Mouse (Mus musculus): ENCODE measurements at regions not wholly inside any gene's neighbourhood (a gene's known extent, or its start where the extent isn't known, plus 50 kb on each side); places are given as distances from the start of the nearest gene placed in this dataset.

- TF ChIP-seq CTCF (IDR thresholded peaks at IDR 0.05; ENCODE audit: borderline replicate concordance, insufficient read depth, low read length) (no peak), POLR2A (IDR thresholded peaks at IDR 0.05; ENCODE audit: low read depth, low read length) (no peak)
Observed at GRCm38 (mm10) chr10:102689966-102690365, 177.9 kb downstream of the Rassf9 start.

Measured in embryonic fibroblast, embryonic 13.5 days (primary cell).